Comparison of ENCODE assay signal across 11 mouse cellular contexts in genomic region chr11:79831591-79832320, GRCm38 (mm10).
A peak's percentile ranks its signal among the peaks of the same experiment; 100 is the strongest.
DNase-seq lines count a peak whose midpoint lies in the region.
"Had no signal": no experiment of that assay in that cellular context is flagged by ENCODE, and none has a peak within 500 bp of the region (broad histone marks: within the 10 kb centered on the region; RNA-seq: fewer than 3 reads in every experiment).

No protein-coding gene starts in this region.

- DNase-seq in cerebellum, postnatal 14 days, result peak; percentile 32 to 34
- DNase-seq in cerebellum, adult 8-10 months, result no peak
- peak; percentile 44 for DNase-seq in urinary bladder, postnatal 25 days (ENCODE audit: low spot score)
- DNase-seq in urinary bladder, adult 2 months (ENCODE audit: low spot score), result no peak
- peak; percentile 48 to 71 for DNase-seq in gastrocnemius, postnatal 4 days (ENCODE audit: low spot score in 2 of 2)
- DNase-seq in skeletal muscle tissue, adult 2 months (ENCODE audit: low read depth, low spot score), result peak; percentile 45
- DNase-seq in right cerebral cortex, adult 18-20 months, result no peak
- DNase-seq in cerebellum, postnatal 36 days, result no peak
- DNase-seq: B cell, adult 2 months; layer of hippocampus, adult 9-11 months; right cerebral cortex, postnatal 14 days had no signal

Comparison
In these comparisons a context has a peak if more than half of its experiments do, and no peak if none do; other contexts are left out.
1. DNase-seq: peak in cerebellum, postnatal 14 days (2 of 2), urinary bladder, postnatal 25 days (single experiment), gastrocnemius, postnatal 4 days (2 of 2) and skeletal muscle tissue, adult 2 months (single experiment); none in cerebellum, adult 8-10 months (single experiment), urinary bladder, adult 2 months (single experiment), right cerebral cortex, adult 18-20 months (single experiment) and cerebellum, postnatal 36 days (0 of 2).